Mouse (Mus musculus) ES-Bruce4 (cell line): ENCODE results near the gene Capn11. TPM values are rescaled to one million over a fixed set of nuclear protein-coding genes. Genes with fewer than 3 reads are reported as not detected.

ENCODE experiments used
- H3K27ac ChIP-seq: 2 replicates; pipeline ENCODE4 v1.5.1; 2012; ENCODE audit warnings: low read length, inconsistent platforms; ENCODE audit not compliant: insufficient read depth
- H3K27me3 ChIP-seq: 2 replicates; pipeline ENCODE4 v1.6.1; 2012; ENCODE audit warnings: mild to moderate bottlenecking, low read length, inconsistent platforms; ENCODE audit not compliant: control insufficient read depth, poor library complexity, insufficient read depth, severe bottlenecking
- H3K36me3 ChIP-seq: 2 replicates; pipeline ENCODE4 v1.6.1; 2012; ENCODE audit warnings: inconsistent platforms, mild to moderate bottlenecking, low read length, moderate library complexity; ENCODE audit not compliant: control insufficient read depth, poor library complexity, insufficient read depth, severe bottlenecking
- H3K4me1 ChIP-seq: one replicate; pipeline ENCODE4 v1.8.1; 2011; ENCODE audit warnings: low read length; ENCODE audit not compliant: control insufficient read depth, insufficient read depth
- H3K4me3 ChIP-seq: 2 replicates; pipeline ENCODE4 v1.5.1; 2011; ENCODE audit warnings: low read depth, mild to moderate bottlenecking, low read length
- H3K9ac ChIP-seq: 2 replicates; pipeline ENCODE4 v1.6.1; 2012; ENCODE audit warnings: low read depth, mild to moderate bottlenecking, inconsistent platforms; ENCODE audit not compliant: poor library complexity, severe bottlenecking
- H3K9me3 ChIP-seq: replicated peaks from 2 replicates; pipeline ENCODE4 v1.6.1; 2012; ENCODE audit warnings: mild to moderate bottlenecking, low read length, inconsistent platforms; ENCODE audit not compliant: control insufficient read depth, poor library complexity, insufficient read depth, severe bottlenecking
- CTCF ChIP-seq: IDR thresholded peaks from one replicate; pipeline ENCODE4 v1.8.1; 2011; ENCODE audit warnings: low read depth, low read length
- EP300 ChIP-seq: IDR thresholded peaks from 2 replicates; pipeline ENCODE4 v1.6.1; 2011; ENCODE audit warnings: low read depth, low read length; ENCODE audit not compliant: insufficient read depth
- POLR2A ChIP-seq: IDR thresholded peaks from one replicate; pipeline ENCODE4 v1.8.1; 2011; ENCODE audit warnings: low read length; ENCODE audit not compliant: insufficient read depth
- polyA plus RNA-seq: library from polyadenylated mRNA; stranded (reverse); fragments of >200 nt; gene quantifications from 2 replicates; pipeline ENCODE4 v1.2.4, GENCODE M21; 2011; ENCODE audit warnings: low read depth; ENCODE audit not compliant: missing spikeins, insufficient read depth, insufficient read length

Capn11 gene
- polyA plus RNA-seq, 1 experiment: 1.4 TPM

GRCm38 (mm10) chr17:45695227-45696120 is 36.3 kb upstream of the Capn11 start:
- H3K4me3 ChIP-seq: peak overlapping the region; percentile 57
- TF ChIP-seq EP300 (peak; percentile 73; the same call in 1 of the 2 replicates), POLR2A (no peak), CTCF (no peak)

GRCm38 (mm10) chr17:45693812-45694565 is 34.9 kb upstream of the Capn11 start:
- Histone ChIP-seq H3K9ac (peak overlapping the region; percentile 82; the same call in 1 of the 2 replicates), H3K4me3 (no peak overlapping the region), H3K4me1 (peaks cover 5% of the 10 kb centered on the region), H3K36me3 (no peaks in the 10 kb centered on the region), H3K27me3 (no peaks in the 10 kb centered on the region), H3K27ac (no peak overlapping the region), H3K9me3 (no peaks in the 10 kb centered on the region)
- TF ChIP-seq EP300 (no peak), CTCF (no peak), POLR2A (no peak)

More at GRCm38 (mm10) chr17:45695227-45696120, 36.3 kb upstream of the Capn11 start:
- Histone ChIP-seq H3K9me3 (no peaks in the 10 kb centered on the region), H3K27me3 (no peaks in the 10 kb centered on the region), H3K36me3 (no peaks in the 10 kb centered on the region), H3K27ac (peak overlapping the region; percentile 91), H3K9ac (peak overlapping the region; percentile 82), H3K4me1 (peaks cover 7% of the 10 kb centered on the region)

GRCm38 (mm10) chr17:45692159-45692558 is 33.0 kb upstream of the Capn11 start:
- Histone ChIP-seq H3K9ac (no peak overlapping the region), H3K27me3 (no peaks in the 10 kb centered on the region), H3K9me3 (no peaks in the 10 kb centered on the region), H3K27ac (no peak overlapping the region), H3K4me3 (no peak overlapping the region), H3K4me1 (peaks cover 5% of the 10 kb centered on the region), H3K36me3 (no peaks in the 10 kb centered on the region)
- no peak for TF ChIP-seq CTCF
- no peak for TF ChIP-seq EP300
- TF ChIP-seq POLR2A: no peak

- no peak overlapping the region for H3K4me3 ChIP-seq
- TF ChIP-seq CTCF (no peak), EP300 (no peak), POLR2A (no peak)
- H3K9ac ChIP-seq: no peak overlapping the region
- no peaks in the 10 kb centered on the region for H3K36me3 ChIP-seq
- H3K27ac ChIP-seq: no peak overlapping the region
- H3K9me3 ChIP-seq: no peaks in the 10 kb centered on the region
- H3K4me1 ChIP-seq: peaks cover 4% of the 10 kb centered on the region
- H3K27me3 ChIP-seq: no peaks in the 10 kb centered on the region
Measured at GRCm38 (mm10) chr17:45690044-45690443, 30.9 kb upstream of the Capn11 start.

GRCm38 (mm10) chr17:45689120-45689519 is 30.0 kb upstream of the Capn11 start:
- H3K36me3 ChIP-seq: no peaks in the 10 kb centered on the region
- H3K4me3 ChIP-seq: no peak overlapping the region
- H3K27ac ChIP-seq: no peak overlapping the region
- TF ChIP-seq CTCF: no peak
- no peak for TF ChIP-seq POLR2A
- TF ChIP-seq EP300: no peak
- H3K9ac ChIP-seq: no peak overlapping the region
- H3K4me1 ChIP-seq: no peaks in the 10 kb centered on the region
- H3K27me3 ChIP-seq: no peaks in the 10 kb centered on the region
- no peaks in the 10 kb centered on the region for H3K9me3 ChIP-seq

GRCm38 (mm10) chr17:45686716-45687115 is 27.6 kb upstream of the Capn11 start, which contains the start of gene Tmem63b:
Gene Tmem63b, minus strand, starts transcription at chr17:45686905.
- no peak for TF ChIP-seq EP300
- no peak for TF ChIP-seq CTCF
- TF ChIP-seq POLR2A: no peak
- Histone ChIP-seq H3K27me3 (no peaks in the 10 kb centered on the region), H3K4me1 (peaks cover 2% of the 10 kb centered on the region), H3K27ac (peak within 1 kb of the TSS; percentile 13; the same call in 1 of the 2 replicates), H3K9me3 (no peaks in the 10 kb centered on the region), H3K36me3 (no peaks in the 10 kb centered on the region), H3K9ac (peak within 1 kb of the TSS; percentile 88), H3K4me3 (peak within 1 kb of the TSS; percentile 82)
